Comparison of ENCODE assay signal across 8 mouse cellular contexts in genomic region chr16:97272035-97272631, GRCm38 (mm10).
DNase-seq lines count a peak whose midpoint lies in the region; ATAC-seq and TF ChIP-seq lines count a peak whose summit lies in the region.

No protein-coding gene starts in this region.

- peak overlapping the region; percentile 37 for H3K4me3 ChIP-seq in left cerebral cortex, adult 2 months

- no peak overlapping the region for H3K27ac ChIP-seq in left cerebral cortex, adult 2 months

- peak; percentile 61 for DNase-seq in T-cell, adult 2 months (ENCODE audit: low spot score)
- DNase-seq in cerebellum, postnatal 36 days = peak; percentile 71 to 75
- peak; percentile 35 for DNase-seq in gastrocnemius, adult 18-20 months (ENCODE audit: low spot score)
- peak; percentile 91 for DNase-seq in induced T-regulatory cell, adult 2 months (ENCODE audit: low read depth)
- peak; percentile 79 to 89 for DNase-seq in left cerebral cortex, adult 2 months (ENCODE audit: extremely low spot score in 1 of 2, low spot score in 2 of 2)
- peak; percentile 80 for DNase-seq in right cerebral cortex, adult 18-20 months
- peak; percentile 30 to 65 for DNase-seq in urinary bladder, adult 18-20 months (ENCODE audit: low spot score in 2 of 2)

- peak; percentile 93 for ATAC-seq in megakaryocyte, adult 5-6 weeks (ENCODE audit: poor library complexity, severe bottlenecking)

- intact Hi-C loops in left cerebral cortex, adult 2 months (cut with DNase I) = loop anchor here (1.0 to 2.0 kb wide), 2 partner anchors 104 to 419 kb away; no protein-coding TSS in a partner anchor

- TF ChIP-seq CTCF in left cerebral cortex, adult 2 months (IDR thresholded peaks at IDR 0.05) = peak; percentile 94

Comparison
In these comparisons a context has a peak if more than half of its experiments do, and no peak if none do; other contexts are left out.
1. DNase-seq: peak in every context shown above with its lines; median percentile 91 in induced T-regulatory cell, adult 2 months; 84 in left cerebral cortex, adult 2 months; 80 in right cerebral cortex, adult 18-20 months; 73 in cerebellum, postnatal 36 days; 61 in T-cell, adult 2 months; 48 in urinary bladder, adult 18-20 months; 35 in gastrocnemius, adult 18-20 months.